Mouse (Mus musculus): ENCODE measurements around the gene Psmb7.

Psmb7 gene

GRCm38 (mm10) chr2:38641761-38642160 is 2.1 kb downstream of the Psmb7 start:
- DNase-seq (ENCODE audit: low read depth, low spot score) = no peak

- no peak for DNase-seq (ENCODE audit: low read depth, low spot score)
Observed at GRCm38 (mm10) chr2:38637716-38638267, 6.1 kb downstream of the Psmb7 start.

GRCm38 (mm10) chr2:38630574-38630973 is 13.3 kb downstream of the Psmb7 start:
- DNase-seq (ENCODE audit: low read depth, low spot score) = no peak

DNA sequence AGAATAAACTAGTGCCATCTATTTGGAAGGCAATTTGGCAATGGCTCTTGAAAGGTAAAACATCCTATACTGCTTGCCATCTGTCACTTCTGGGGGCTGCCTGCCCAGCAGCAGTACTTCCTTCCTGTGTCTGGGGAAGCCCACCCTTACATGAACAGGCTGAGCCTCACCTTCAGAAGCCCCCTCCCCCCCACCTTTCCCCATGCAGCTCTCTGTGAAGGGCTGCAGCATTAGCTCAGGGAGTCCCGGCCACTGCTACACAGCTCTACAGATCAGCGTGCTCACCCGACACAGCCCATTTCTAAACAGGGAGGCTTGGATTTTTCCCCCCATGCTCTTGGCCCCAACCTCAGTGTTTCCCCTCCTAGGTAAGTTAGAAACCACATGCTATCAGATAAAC is 14.4 kb downstream of the Psmb7 start:
- DNase-seq (ENCODE audit: low read depth, low spot score) = no peak

DNA sequence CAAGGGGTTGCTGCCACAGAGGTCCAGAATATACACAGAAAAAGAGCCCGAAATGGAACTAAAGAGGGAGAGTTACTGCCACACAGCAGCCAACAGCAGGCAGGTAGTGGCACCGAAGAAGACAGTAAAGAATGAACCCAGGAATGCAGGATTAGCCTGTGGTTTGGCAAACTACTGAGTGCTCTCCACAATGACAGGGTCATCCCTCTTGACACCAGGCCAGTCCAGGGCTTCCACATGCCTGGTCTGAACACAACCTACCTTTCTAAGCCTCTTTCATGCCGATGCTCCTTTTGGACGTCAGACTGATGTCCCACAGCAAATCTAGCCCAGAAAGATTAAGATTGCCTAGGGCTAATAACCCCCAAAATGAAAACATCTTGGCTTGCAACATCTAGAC is 15.1 kb downstream of the Psmb7 start:
- DNase-seq (ENCODE audit: low read depth, low spot score) = no peak

DNA sequence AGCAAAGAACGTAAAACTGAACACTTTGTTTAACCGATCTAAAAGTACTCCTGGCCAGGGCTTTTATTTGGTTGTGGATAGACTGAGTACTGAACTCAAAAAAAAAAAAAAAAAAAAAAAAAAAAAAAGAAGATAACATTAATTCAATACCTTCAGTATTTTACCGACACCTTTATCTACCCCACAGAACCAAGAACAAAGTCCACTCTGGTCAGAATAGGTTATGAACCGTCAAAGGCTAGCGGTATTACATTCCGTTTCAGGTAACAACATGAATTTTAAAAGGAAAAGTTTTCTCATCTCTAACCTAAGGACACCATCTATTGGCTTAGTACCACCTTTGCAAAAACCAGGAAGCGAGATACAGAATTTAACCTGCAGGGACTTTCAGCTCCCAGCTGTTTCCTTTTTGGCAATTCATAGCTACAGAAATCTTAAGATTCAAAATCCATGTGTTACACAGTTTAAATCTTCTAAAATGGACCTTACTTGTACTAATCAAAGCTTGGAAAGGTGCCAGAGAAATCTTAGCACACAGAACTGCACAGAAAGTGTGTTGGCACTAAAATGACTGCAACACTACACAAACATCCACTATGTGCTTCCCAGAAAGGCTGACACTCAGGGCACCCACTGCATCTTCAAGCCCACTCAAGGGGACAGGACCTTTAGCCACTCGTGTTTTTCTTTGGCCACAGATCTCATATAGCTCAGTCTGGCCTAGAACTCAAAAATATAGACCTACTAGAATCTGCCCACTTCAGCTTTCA is 19.9 kb downstream of the Psmb7 start:
- no peak for DNase-seq (ENCODE audit: low read depth, low spot score)

GRCm38 (mm10) chr2:38623411-38623810 is 20.5 kb downstream of the Psmb7 start:
- DNase-seq (ENCODE audit: low read depth, low spot score) = no peak

GRCm38 (mm10) chr2:38621610-38622021 is 22.3 kb downstream of the Psmb7 start:
- no peak for DNase-seq (ENCODE audit: low read depth, low spot score)

- no peak for DNase-seq (ENCODE audit: low read depth, low spot score)
Observed at GRCm38 (mm10) chr2:38621076-38621475, 22.8 kb downstream of the Psmb7 start.

DNA sequence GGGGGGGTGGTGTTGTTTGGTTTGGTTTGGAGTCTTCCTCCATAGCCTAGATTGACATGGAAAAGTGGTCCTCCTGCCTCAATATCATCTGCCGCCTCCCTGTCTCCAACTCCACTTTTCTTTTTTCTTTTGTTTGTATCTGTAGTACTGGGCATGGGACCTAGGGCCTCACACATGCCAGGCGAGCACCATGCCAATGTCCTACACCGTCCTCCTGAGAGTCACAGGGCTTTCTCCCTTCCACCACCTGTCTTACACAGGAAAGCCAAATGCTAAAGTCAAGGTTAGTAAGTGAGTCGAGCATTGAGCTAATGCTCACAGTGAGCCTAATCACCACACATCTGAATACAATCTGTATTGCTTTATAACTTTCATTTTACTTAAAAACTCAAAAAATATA is 24.1 kb downstream of the Psmb7 start:
- DNase-seq (ENCODE audit: low read depth, low spot score) = no peak

DNA sequence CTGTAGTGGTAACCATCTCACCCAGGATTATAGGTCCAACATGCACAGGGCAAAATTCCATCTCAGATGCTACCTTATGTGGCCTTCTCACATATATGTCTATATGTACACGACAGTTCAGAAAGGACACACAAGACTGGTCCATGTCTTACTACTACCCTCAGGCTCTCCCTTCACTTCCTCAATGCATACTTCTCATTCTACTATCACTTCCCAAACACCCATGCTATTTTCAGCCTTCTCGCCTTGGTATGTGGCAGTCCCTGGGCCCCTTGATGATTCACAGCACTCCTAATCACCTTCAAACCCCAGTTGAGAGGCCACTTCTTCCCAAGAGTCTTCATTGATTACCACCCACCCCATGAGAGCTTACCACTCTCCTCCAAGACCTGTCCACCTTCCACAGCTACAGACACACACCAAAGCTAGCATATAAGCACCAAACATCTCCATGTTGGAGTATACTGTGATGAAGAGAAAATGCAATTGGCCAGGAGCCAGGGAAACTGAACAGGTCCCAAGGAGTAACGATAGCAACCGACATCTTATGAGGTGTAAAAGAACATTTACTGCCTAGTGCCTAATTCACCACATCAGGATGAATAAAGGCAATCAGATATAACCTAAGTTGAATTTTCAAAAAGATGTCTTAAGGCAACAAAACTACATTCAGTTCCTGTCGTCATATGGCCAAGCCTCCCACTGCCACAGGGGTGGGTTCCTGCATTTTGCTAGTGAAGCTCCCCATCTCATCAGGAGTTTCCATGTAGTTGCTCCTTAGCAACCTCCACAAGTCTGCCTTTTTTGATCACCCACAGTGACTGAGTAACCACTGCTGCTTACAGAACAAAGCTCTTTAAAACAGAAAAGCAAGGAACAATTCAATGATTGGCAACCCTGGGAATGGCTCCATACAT is 26.7 kb downstream of the Psmb7 start:
- no peak for DNase-seq (ENCODE audit: low read depth, low spot score)

DNA sequence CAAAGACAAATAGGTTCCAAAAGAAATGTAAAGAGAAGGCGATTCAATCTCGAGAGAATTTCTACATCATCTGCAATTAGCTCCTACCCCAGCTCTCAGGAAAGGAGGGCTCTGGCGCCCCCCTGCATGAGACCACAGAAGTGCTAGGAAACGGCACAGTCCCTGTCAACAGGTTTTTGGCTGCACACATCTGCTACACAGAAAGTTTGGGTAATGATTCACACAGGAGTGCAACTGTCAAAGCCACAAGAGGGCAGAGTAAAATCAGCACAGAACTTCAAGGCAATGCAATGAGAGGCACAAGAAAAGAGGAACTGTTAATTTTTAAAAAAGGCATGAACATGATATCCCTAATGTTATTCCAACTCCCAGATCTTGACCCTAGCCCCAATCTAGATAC is 27.8 kb downstream of the Psmb7 start:
- no peak for DNase-seq (ENCODE audit: low read depth, low spot score)

DNA sequence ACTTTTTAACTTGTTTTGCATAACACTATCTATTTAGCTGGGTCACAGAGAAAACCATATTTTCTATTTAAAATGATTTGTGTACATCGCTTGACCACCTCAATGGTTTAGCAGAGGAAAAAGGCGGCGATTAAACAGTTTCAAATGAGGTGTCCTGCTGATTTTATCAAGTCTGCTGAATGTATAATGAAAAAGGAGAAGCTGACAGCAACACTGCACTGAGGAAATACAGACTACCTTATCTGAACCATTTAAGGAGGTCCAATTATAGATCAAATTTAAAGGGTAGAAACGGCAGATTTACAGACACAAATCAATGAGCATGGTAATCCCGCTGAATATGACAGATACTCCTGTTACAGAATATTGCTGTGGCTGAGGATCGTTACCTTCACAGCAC is 29.4 kb downstream of the Psmb7 start:
- no peak for DNase-seq (ENCODE audit: low read depth, low spot score)

GRCm38 (mm10) chr2:38613576-38613975 is 30.3 kb downstream of the Psmb7 start:
- no peak for DNase-seq (ENCODE audit: low read depth, low spot score)

GRCm38 (mm10) chr2:38612596-38612995 is 31.3 kb downstream of the Psmb7 start:
- DNase-seq (ENCODE audit: low read depth, low spot score) = no peak

DNA sequence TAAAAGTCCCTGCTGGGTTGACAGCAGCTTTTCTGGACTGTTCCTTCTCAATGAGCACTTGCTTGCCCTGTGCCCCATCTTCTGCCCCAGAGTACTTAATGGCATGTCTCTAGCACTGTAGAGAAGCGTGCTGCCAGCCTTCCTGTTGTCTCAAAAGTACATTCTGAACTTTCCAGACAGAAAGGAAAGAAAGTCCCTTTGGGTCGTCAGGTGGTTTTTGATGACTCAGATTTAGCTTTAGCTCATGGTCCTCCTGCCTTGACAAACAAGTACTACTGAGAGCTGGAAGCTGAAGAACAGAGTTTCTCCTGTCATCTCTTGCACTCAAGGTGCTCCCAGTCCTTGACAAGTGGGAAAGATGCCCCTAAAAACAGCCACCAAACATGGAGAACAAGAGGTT is 33.7 kb downstream of the Psmb7 start:
- no peak for DNase-seq (ENCODE audit: low read depth, low spot score)

GRCm38 (mm10) chr2:38609310-38609709 is 34.6 kb downstream of the Psmb7 start:
- DNase-seq (ENCODE audit: low read depth, low spot score) = no peak

DNA sequence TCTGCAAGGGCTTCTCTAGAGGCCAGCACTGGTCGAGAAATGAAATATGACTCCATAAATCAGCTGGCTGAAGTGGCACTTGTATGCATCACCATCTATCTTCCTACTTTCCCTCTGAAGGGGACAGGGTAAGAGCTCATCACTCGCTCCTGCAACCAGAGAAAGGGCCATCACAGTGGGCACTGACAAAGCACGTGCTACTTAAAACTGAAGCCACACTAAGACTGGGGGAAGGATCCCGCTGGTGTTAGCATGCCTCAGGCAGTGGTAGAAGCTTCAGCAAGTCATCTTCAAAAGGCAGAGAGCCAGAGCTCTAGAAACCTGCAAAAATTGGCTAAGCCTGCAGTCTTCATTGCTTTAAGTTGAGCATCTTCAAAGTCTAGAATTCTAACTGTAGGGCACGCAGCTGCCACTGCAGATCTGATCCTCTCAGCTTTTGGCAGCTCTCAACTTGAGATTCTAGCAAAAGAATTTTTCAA is 35.0 kb downstream of the Psmb7 start:
- no peak for DNase-seq (ENCODE audit: low read depth, low spot score)

- DNase-seq (ENCODE audit: low read depth, low spot score) = no peak
Observed at GRCm38 (mm10) chr2:38607716-38608115, 36.2 kb downstream of the Psmb7 start.

DNA sequence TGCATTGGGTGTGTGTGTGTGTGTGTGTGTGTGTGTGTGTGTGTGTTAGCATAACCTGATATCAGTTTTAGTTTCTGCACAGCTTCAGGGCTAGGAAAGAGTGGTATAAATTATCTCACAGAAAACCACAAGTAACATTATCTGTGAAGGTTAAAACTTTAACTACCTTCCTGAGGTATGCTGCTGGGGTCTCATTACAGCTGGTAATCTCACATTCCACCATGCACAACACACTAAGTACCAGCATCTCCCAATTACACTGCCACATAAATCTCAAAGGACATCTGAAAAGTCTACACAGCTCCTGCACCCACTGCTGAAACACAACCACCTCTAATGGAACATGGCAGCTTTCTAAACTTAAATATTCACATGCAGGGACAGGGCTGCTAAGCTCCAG is 43.0 kb downstream of the Psmb7 start:
- DNase-seq (ENCODE audit: low read depth, low spot score) = no peak

- DNase-seq (ENCODE audit: low read depth, low spot score) = no peak
Observed at GRCm38 (mm10) chr2:38598395-38598794, 45.5 kb downstream of the Psmb7 start.

DNA sequence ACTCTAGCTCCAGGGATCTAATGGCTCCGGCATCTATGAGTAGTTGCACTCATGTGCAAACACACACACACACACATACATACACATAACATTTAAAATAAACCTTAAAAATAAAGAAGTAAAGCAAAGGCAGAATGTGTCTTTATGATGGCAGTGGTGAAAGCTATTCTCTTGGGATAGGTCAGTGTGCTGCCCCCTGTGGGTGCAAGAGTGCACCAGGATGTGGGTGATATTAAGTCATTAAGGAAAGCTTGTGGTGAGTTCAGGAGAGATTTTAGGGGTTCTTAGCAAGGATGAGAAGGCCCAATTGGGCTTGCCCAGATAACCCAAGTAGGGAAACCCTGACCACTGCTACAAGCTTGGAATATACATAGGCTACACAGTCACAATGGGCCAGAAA is 46.0 kb downstream of the Psmb7 start:
- no peak for DNase-seq (ENCODE audit: low read depth, low spot score)

Data from skeletal muscle tissue, adult 2 months (tissue).